Mouse (Mus musculus): Measurements from ENCODE around the gene Olfr97. TPM values are rescaled to one million over a fixed set of nuclear protein-coding genes. Genes with fewer than 3 reads are reported as not detected.

Olfr97 gene
- polyA plus RNA-seq, 1 experiment: not detected

- DNase-seq (ENCODE audit: low read depth): no peak
Observed at GRCm38 (mm10) chr17:37196845-37197724, 40.0 kb downstream of the Olfr97 start.

- no peak for DNase-seq (ENCODE audit: low read depth)
Observed at GRCm38 (mm10) chr17:37194782-37195181, 42.3 kb downstream of the Olfr97 start.

- DNase-seq (ENCODE audit: low read depth): no peak
Observed at GRCm38 (mm10) chr17:37193656-37194055, 43.5 kb downstream of the Olfr97 start, which contains the start of gene Ubd. TSS of gene Ubd (plus strand) at chr17:37193892.

GRCm38 (mm10) chr17:37193032-37193431 lies 44.1 kb downstream of the Olfr97 start:
- DNase-seq (ENCODE audit: low read depth): no peak

- DNase-seq (ENCODE audit: low read depth): no peak
Observed at GRCm38 (mm10) chr17:37190711-37191110, 46.4 kb downstream of the Olfr97 start.

- no peak for DNase-seq (ENCODE audit: low read depth)
Observed at GRCm38 (mm10) chr17:37185474-37185873, 51.7 kb downstream of the Olfr97 start.

Other genes with a start within 250 kb of the Olfr97 start
- gene H2-M5, start 247.8 kb downstream of the Olfr97 start, polyA plus RNA-seq (2012; rRNA removed): 0.16 and 0.18 TPM in 2 replicates
- 4.5 and 4.7 TPM in 2 replicates for gene Zfp57, start 236.2 kb downstream of the Olfr97 start, polyA plus RNA-seq (2012; rRNA removed)
- not detected in 2 replicates for gene Mog, start 213.9 kb downstream of the Olfr97 start, polyA plus RNA-seq (2012; rRNA removed)
- gene Gabbr1, start 191.4 kb downstream of the Olfr97 start, polyA plus RNA-seq (2012; rRNA removed): 17.3 and 21.3 TPM in 2 replicates
- gene Olfr90, start 148.8 kb downstream of the Olfr97 start, polyA plus RNA-seq (2012; rRNA removed): not detected in 2 replicates
- not detected in 2 replicates for gene Olfr91, start 139.1 kb downstream of the Olfr97 start, polyA plus RNA-seq (2012; rRNA removed)
- not detected in 2 replicates for gene Olfr92, start 117.2 kb downstream of the Olfr97 start, polyA plus RNA-seq (2012; rRNA removed)
- not detected in 2 replicates for gene Olfr93, start 75.8 kb downstream of the Olfr97 start, polyA plus RNA-seq (2012; rRNA removed)
- 0.55 and 0.59 TPM in 2 replicates for gene Ubd, start 43.4 kb downstream of the Olfr97 start, polyA plus RNA-seq (2012; rRNA removed)
- not detected in 2 replicates for gene Olfr94, start 36.3 kb downstream of the Olfr97 start, polyA plus RNA-seq (2012; rRNA removed)
- not detected in 2 replicates for gene Olfr95, start 24.2 kb downstream of the Olfr97 start, polyA plus RNA-seq (2012; rRNA removed)
- gene Olfr96, start 17.2 kb downstream of the Olfr97 start, polyA plus RNA-seq (2012; rRNA removed): not detected in 2 replicates
- not detected in 2 replicates for gene Olfr98, start 26.4 kb upstream of the Olfr97 start, polyA plus RNA-seq (2012; rRNA removed)
- gene H2-M3, start 32.9 kb upstream of the Olfr97 start, polyA plus RNA-seq (2012; rRNA removed): 6.7 and 8.0 TPM in 2 replicates
- not detected in 2 replicates for gene Olfr99, start 46.1 kb upstream of the Olfr97 start, polyA plus RNA-seq (2012; rRNA removed)
- not detected in 2 replicates for gene Olfr101, start 67.0 kb upstream of the Olfr97 start, polyA plus RNA-seq (2012; rRNA removed)
- not detected in 2 replicates for gene Olfr102, start 79.7 kb upstream of the Olfr97 start, polyA plus RNA-seq (2012; rRNA removed)
- not detected in 2 replicates for gene Olfr103, start 102.4 kb upstream of the Olfr97 start, polyA plus RNA-seq (2012; rRNA removed)
- gene Olfr104-ps, start 122.3 kb upstream of the Olfr97 start, polyA plus RNA-seq (2012; rRNA removed): not detected in 2 replicates
- gene Olfr105-ps, start 141.7 kb upstream of the Olfr97 start, polyA plus RNA-seq (2012; rRNA removed): not detected in 2 replicates
- not detected in 2 replicates for gene Olfr106-ps, start 153.1 kb upstream of the Olfr97 start, polyA plus RNA-seq (2012; rRNA removed)
- not detected in 2 replicates for gene Olfr107, start 161.9 kb upstream of the Olfr97 start, polyA plus RNA-seq (2012; rRNA removed)
- not detected in 2 replicates for gene Olfr108, start 208.2 kb upstream of the Olfr97 start, polyA plus RNA-seq (2012; rRNA removed)
- not detected in 2 replicates for gene Olfr109, start 221.6 kb upstream of the Olfr97 start, polyA plus RNA-seq (2012; rRNA removed)
- 0.09 TPM in 1 of 2 replicates, not detected in the other for gene H2-M2, start 246.2 kb upstream of the Olfr97 start, polyA plus RNA-seq (2012; rRNA removed)